Mouse (Mus musculus) skeletal muscle tissue, adult 2 months (tissue): Measurements from ENCODE around the gene Tfdp1.

ENCODE experiments used
- DNase-seq: peaks from one replicate; pipeline ENCODE4 v3.0.0-alpha.2; 2012; ENCODE audit warnings: low read depth, low spot score

Gene Tfdp1

GRCm38 (mm10) chr8:13352601-13353000 lies 14.1 kb downstream of the Tfdp1 start:
- DNase-seq: no peak

- DNase-seq: no peak
Measured at GRCm38 (mm10) chr8:13353155-13353833, 14.7 kb downstream of the Tfdp1 start.

- no peak for DNase-seq
Measured at GRCm38 (mm10) chr8:13353883-13354282, 15.3 kb downstream of the Tfdp1 start.

- no peak for DNase-seq
Measured at GRCm38 (mm10) chr8:13356221-13356620, 17.7 kb downstream of the Tfdp1 start.

- DNase-seq: peak; percentile 67
Measured at GRCm38 (mm10) chr8:13356681-13357080, 18.1 kb downstream of the Tfdp1 start.

- DNase-seq: no peak
Measured at GRCm38 (mm10) chr8:13360213-13360612, 21.7 kb downstream of the Tfdp1 start.

- no peak for DNase-seq
Measured at GRCm38 (mm10) chr8:13361865-13362264, 23.3 kb downstream of the Tfdp1 start.

- DNase-seq: no peak
Measured at GRCm38 (mm10) chr8:13373151-13373662, 34.7 kb downstream of the Tfdp1 start.

- DNase-seq: no peak
Measured at GRCm38 (mm10) chr8:13381630-13382029, 43.1 kb downstream of the Tfdp1 start.

GRCm38 (mm10) chr8:13382536-13382935 lies 44.0 kb downstream of the Tfdp1 start:
- DNase-seq: no peak

- DNase-seq: no peak
Measured at GRCm38 (mm10) chr8:13382999-13383398, 44.4 kb downstream of the Tfdp1 start.

- DNase-seq: no peak
Measured at GRCm38 (mm10) chr8:13386366-13386765, 47.8 kb downstream of the Tfdp1 start.

- DNase-seq: no peak
Measured at GRCm38 (mm10) chr8:13387728-13388127, 49.2 kb downstream of the Tfdp1 start.

GRCm38 (mm10) chr8:13388744-13389143 lies 50.2 kb downstream of the Tfdp1 start:
- no peak for DNase-seq

- no peak for DNase-seq
Measured at GRCm38 (mm10) chr8:13393869-13394268, 55.3 kb downstream of the Tfdp1 start.

GRCm38 (mm10) chr8:13396725-13397124 lies 58.2 kb downstream of the Tfdp1 start, which contains the start of gene Atp4b:
Gene Atp4b, minus strand, starts transcription at chr8:13396825.
- no peak for DNase-seq

GRCm38 (mm10) chr8:13403517-13403916 lies 65.0 kb downstream of the Tfdp1 start:
- DNase-seq: no peak

GRCm38 (mm10) chr8:13404666-13405131 lies 66.1 kb downstream of the Tfdp1 start, which contains the start of gene Grk1:
Gene Grk1, plus strand, starts transcription at chr8:13405081.
- no peak for DNase-seq

- DNase-seq: no peak
Measured at GRCm38 (mm10) chr8:13406011-13406410, 67.5 kb downstream of the Tfdp1 start.

- DNase-seq: peak; percentile 68
Measured at GRCm38 (mm10) chr8:13411597-13411996, 73.0 kb downstream of the Tfdp1 start.

GRCm38 (mm10) chr8:13412891-13413558 lies 74.5 kb downstream of the Tfdp1 start:
- peak; percentile 61 for DNase-seq

GRCm38 (mm10) chr8:13413823-13414390 lies 75.4 kb downstream of the Tfdp1 start:
- DNase-seq: no peak
